Mouse (Mus musculus) megakaryocyte-erythroid progenitor cell, adult 5-6 weeks (primary cell): ENCODE data around the gene Pcsk5. TPM values are rescaled to one million over a fixed set of nuclear protein-coding genes. Genes with fewer than 3 reads are reported as not detected.

Experiments used
- ATAC-seq: replicated peaks from 2 replicates; pipeline ENCODE4 v1.8.0; 2016; ENCODE audit warnings: mild to moderate bottlenecking, inconsistent platforms; ENCODE audit not compliant: severe bottlenecking, poor library complexity, low FRiP score, low TSS enrichment
- total RNA-seq, 2 experiments: library from RNA; stranded (forward) in 1 of 2; stranded (reverse) in 1 of 2; fragments of 200-1000, 215-1000 nt in 1 of 2; fragments of >200 nt in 1 of 2; fragmentation: Nextera tagmentation in 1 of 2; gene quantifications; 2 replicates each; pipeline ENCODE4 v1.2.3; 2014 to 2017

The Pcsk5 gene
- total RNA-seq, 2 experiments from 2014 or later = not detected

GRCm38 (mm10) chr19:17752841-17753240 is 84.6 kb downstream of the Pcsk5 start:
- no peak for ATAC-seq

- no peak for ATAC-seq
Measured at GRCm38 (mm10) chr19:17748331-17748730, 89.1 kb downstream of the Pcsk5 start.

- no peak for ATAC-seq
Measured at GRCm38 (mm10) chr19:17745380-17745779, 92.1 kb downstream of the Pcsk5 start.

GRCm38 (mm10) chr19:17744474-17745069 is 92.9 kb downstream of the Pcsk5 start:
- ATAC-seq = no peak

- ATAC-seq = no peak
Measured at GRCm38 (mm10) chr19:17741465-17741864, 96.0 kb downstream of the Pcsk5 start.

- no peak for ATAC-seq
Measured at GRCm38 (mm10) chr19:17732676-17733277, 104.7 kb downstream of the Pcsk5 start.

GRCm38 (mm10) chr19:17717066-17717465 is 120.4 kb downstream of the Pcsk5 start:
- no peak for ATAC-seq

GRCm38 (mm10) chr19:17715281-17715955 is 122.0 kb downstream of the Pcsk5 start:
- no peak for ATAC-seq

GRCm38 (mm10) chr19:17691626-17692025 is 145.8 kb downstream of the Pcsk5 start:
- no peak for ATAC-seq

- ATAC-seq = no peak
Measured at GRCm38 (mm10) chr19:17678371-17678770, 159.1 kb downstream of the Pcsk5 start.

- ATAC-seq = no peak
Measured at GRCm38 (mm10) chr19:17662676-17663075, 174.8 kb downstream of the Pcsk5 start.

- ATAC-seq = no peak
Measured at GRCm38 (mm10) chr19:17662271-17662670, 175.2 kb downstream of the Pcsk5 start.

- ATAC-seq = no peak
Measured at GRCm38 (mm10) chr19:17659321-17659720, 178.1 kb downstream of the Pcsk5 start.

GRCm38 (mm10) chr19:17650831-17651502 is 186.5 kb downstream of the Pcsk5 start:
- no peak for ATAC-seq

- ATAC-seq = no peak
Measured at GRCm38 (mm10) chr19:17649967-17650366, 187.5 kb downstream of the Pcsk5 start.

GRCm38 (mm10) chr19:17643128-17643797 is 194.2 kb downstream of the Pcsk5 start:
- no peak for ATAC-seq

GRCm38 (mm10) chr19:17635984-17636383 is 201.4 kb downstream of the Pcsk5 start:
- no peak for ATAC-seq

GRCm38 (mm10) chr19:17615646-17616045 is 221.8 kb downstream of the Pcsk5 start:
- ATAC-seq = no peak

GRCm38 (mm10) chr19:17606510-17606909 is 230.9 kb downstream of the Pcsk5 start:
- ATAC-seq = no peak

- ATAC-seq = no peak
Measured at GRCm38 (mm10) chr19:17606093-17606492, 231.3 kb downstream of the Pcsk5 start.
